Mouse (Mus musculus): ENCODE results near the gene Cpn2.

DNA sequence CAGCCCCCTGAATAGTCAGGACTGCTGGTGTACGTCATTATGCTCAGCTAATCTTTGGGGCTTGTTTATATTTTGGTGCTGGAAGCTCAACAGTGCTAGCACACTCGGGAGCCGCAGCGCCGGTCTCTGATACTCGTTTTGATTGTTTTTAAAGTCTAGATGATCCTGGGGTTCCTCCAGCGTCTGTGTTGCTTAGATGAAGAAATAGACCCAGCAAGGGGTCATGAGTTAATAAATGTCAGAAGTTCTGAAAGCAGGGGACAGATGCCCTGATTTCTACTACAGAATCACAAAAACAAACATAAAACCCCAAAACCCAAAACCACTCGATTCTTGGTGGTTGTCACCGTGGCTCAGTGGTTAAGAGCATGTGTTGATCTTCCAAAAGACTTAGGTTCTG is 13.4 kb downstream of the Cpn2 start:
- TF ChIP-seq CTCF (IDR thresholded peaks at IDR 0.05), result no peak
- TF ChIP-seq EP300 (IDR thresholded peaks at IDR 0.05; ENCODE audit: insufficient read depth, low read depth, low read length), result no peak
- no peak for TF ChIP-seq POLR2A (IDR thresholded peaks at IDR 0.05; ENCODE audit: insufficient read depth, low read depth, low read length)
